Mouse (Mus musculus): Measurements from ENCODE around the gene Gm3435.
"Not testable (repeated sequence)": the region's sequence is repeated elsewhere in the genome, so short reads cannot be mapped to it uniquely, and the experiment has no call there.

DNA sequence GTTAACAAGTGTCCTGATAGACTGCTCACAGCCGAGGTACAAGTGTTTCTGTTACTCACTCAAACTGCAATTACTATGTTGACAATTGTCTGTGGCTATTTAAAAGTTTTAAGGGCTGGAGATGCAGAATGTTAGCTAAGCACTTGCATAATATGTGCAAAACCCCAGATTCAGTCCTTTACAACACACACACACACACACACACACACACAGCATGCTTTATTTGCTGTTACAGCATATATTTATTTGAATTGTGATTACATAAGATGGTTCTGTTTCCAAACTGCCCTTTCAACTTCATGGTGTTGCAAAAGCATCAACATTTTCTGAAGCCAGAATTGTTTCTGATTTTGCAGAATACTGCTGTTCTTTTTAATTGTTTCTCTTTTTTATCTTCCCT, 40.4 kb downstream of the Gm3435 start:
- not testable (repeated sequence) for TF ChIP-seq GATA1, TAL1 (IDR thresholded peaks at IDR 0.05; ENCODE audit: low read length)

Data from erythroblast, embryonic 14.5 days (primary cell).